Mouse (Mus musculus): ENCODE data around the gene Ciao2a. TPM values are rescaled to one million over a fixed set of nuclear protein-coding genes. Genes with fewer than 3 reads are reported as not detected.
A peak's percentile ranks its signal among the peaks of the same experiment; 100 is the strongest.

The Ciao2a gene
- total RNA-seq, 2 experiments from 2014 or later: 39.9 to 43.3 TPM

- DNase-seq: peak; percentile 86
- intact Hi-C loops (cut with DNase I): loop anchor here (5.0 kb wide), 3 partner anchors 84 to 124 kb away; no protein-coding TSS in a partner anchor
Measured at GRCm38 (mm10) chr9:66157958-66158830, 31.8 kb downstream of the Ciao2a start, which contains the start of gene Dapk2. TSS of gene Dapk2 (plus strand) at chr9:66158223.

- no peak for DNase-seq
- intact Hi-C loops (cut with DNase I): loop anchor here (5.0 kb wide), 3 partner anchors 83 to 123 kb away; no protein-coding TSS in a partner anchor
Measured at GRCm38 (mm10) chr9:66158885-66159430, 32.5 kb downstream of the Ciao2a start.

- intact Hi-C loops (cut with DNase I): loop anchor here (5.0 kb wide), 1 partner anchor 47 kb away; no protein-coding TSS in a partner anchor
- no peak for DNase-seq
Measured at GRCm38 (mm10) chr9:66160155-66160554, 33.7 kb downstream of the Ciao2a start.

- DNase-seq: peak; percentile 35 to 41
- intact Hi-C loops (cut with DNase I): loop anchor here (5.0 kb wide), 1 partner anchor 44 kb away; no protein-coding TSS in a partner anchor
Measured at GRCm38 (mm10) chr9:66162995-66163394, 36.6 kb downstream of the Ciao2a start.

- intact Hi-C loops (cut with DNase I): no loop called here
- no peak for DNase-seq
Measured at GRCm38 (mm10) chr9:66167222-66167621, 40.8 kb downstream of the Ciao2a start.

- DNase-seq: no peak
- intact Hi-C loops (cut with DNase I): no loop called here
Measured at GRCm38 (mm10) chr9:66168233-66168632, 41.8 kb downstream of the Ciao2a start.

- intact Hi-C loops (cut with DNase I): no loop called here
- no peak for DNase-seq
Measured at GRCm38 (mm10) chr9:66170506-66170905, 44.1 kb downstream of the Ciao2a start.

GRCm38 (mm10) chr9:66171275-66171921, 45.0 kb downstream of the Ciao2a start:
- DNase-seq: no peak
- intact Hi-C loops (cut with DNase I): no loop called here

GRCm38 (mm10) chr9:66173316-66173855, 47.0 kb downstream of the Ciao2a start:
- DNase-seq: no peak
- intact Hi-C loops (cut with DNase I): no loop called here

- intact Hi-C loops (cut with DNase I): no loop called here
- no peak for DNase-seq
Measured at GRCm38 (mm10) chr9:66174985-66175384, 48.6 kb downstream of the Ciao2a start.

- no peak for DNase-seq
- intact Hi-C loops (cut with DNase I): no loop called here
Measured at GRCm38 (mm10) chr9:66177975-66178374, 51.6 kb downstream of the Ciao2a start.

GRCm38 (mm10) chr9:66179795-66180194, 53.4 kb downstream of the Ciao2a start:
- intact Hi-C loops (cut with DNase I): no loop called here
- no peak for DNase-seq

GRCm38 (mm10) chr9:66181126-66181825, 54.9 kb downstream of the Ciao2a start:
- DNase-seq: no peak
- intact Hi-C loops (cut with DNase I): no loop called here

- DNase-seq: no peak
- intact Hi-C loops (cut with DNase I): no loop called here
Measured at GRCm38 (mm10) chr9:66181826-66182678, 55.6 kb downstream of the Ciao2a start.

- intact Hi-C loops (cut with DNase I): no loop called here
- no peak for DNase-seq
Measured at GRCm38 (mm10) chr9:66182679-66182993, 56.2 kb downstream of the Ciao2a start.

GRCm38 (mm10) chr9:66183023-66183422, 56.6 kb downstream of the Ciao2a start:
- no peak for DNase-seq
- intact Hi-C loops (cut with DNase I): no loop called here

- intact Hi-C loops (cut with DNase I): no loop called here
- DNase-seq: peak in 1 of 2 experiments; percentile 32
Measured at GRCm38 (mm10) chr9:66184572-66184971, 58.2 kb downstream of the Ciao2a start.

- DNase-seq: no peak
- intact Hi-C loops (cut with DNase I): no loop called here
Measured at GRCm38 (mm10) chr9:66186426-66186825, 60.0 kb downstream of the Ciao2a start.

Data from gastrocnemius, postnatal 36 days (tissue).